Mouse (Mus musculus) bone marrow, adult 2 months (tissue): ENCODE data around the gene Zfp408. TPM values are rescaled to one million over a fixed set of nuclear protein-coding genes. Genes with fewer than 3 reads are reported as not detected.

Source experiments
- H3K27ac ChIP-seq: fragments of 200-500 bp; 2 replicates; pipeline ENCODE4 v1.5.1; 2012; ENCODE audit warnings: low read depth, mild to moderate bottlenecking, control low read depth, inconsistent platforms, low read length; ENCODE audit not compliant: control insufficient read depth, poor library complexity, insufficient read depth
- H3K4me1 ChIP-seq: fragments of 200-500 bp; 2 replicates; pipeline ENCODE4 v1.6.1; 2011; ENCODE audit warnings: low read length; ENCODE audit not compliant: control insufficient read depth, insufficient read depth
- H3K4me3 ChIP-seq: fragments of 200-500 bp; replicated peaks from 2 replicates; pipeline ENCODE3; 2011; ENCODE audit warnings: mild to moderate bottlenecking, low read depth, low read length, control low read depth; ENCODE audit not compliant: control insufficient read depth
- CTCF ChIP-seq: fragments of 200-500 bp; IDR thresholded peaks from 2 replicates; pipeline ENCODE4 v1.5.1; 2011; ENCODE audit warnings: low read length, control low read depth; ENCODE audit not compliant: control insufficient read depth, insufficient read depth
- POLR2A ChIP-seq: fragments of 200-500 bp; IDR thresholded peaks from 2 replicates; pipeline ENCODE4 v1.6.1; 2011; ENCODE audit warnings: low read depth, mild to moderate bottlenecking, control low read depth, low read length, borderline replicate concordance; ENCODE audit not compliant: control insufficient read depth
- WGBS: fragments of 180-500 bp; shearing (Covaris S2); methylation state at CpG from one replicate; pipeline ENCODE4 v1.1.7; 2018; 5-methylcytosine and 5-hydroxymethylcytosine counted together
- polyA plus RNA-seq: library from polyadenylated mRNA; stranded (reverse); fragments of >200 nt; gene quantifications from 2 replicates; pipeline ENCODE4 v1.2.4, GENCODE M21; 2011; ENCODE audit warnings: low replicate concordance; ENCODE audit not compliant: missing spikeins, insufficient read depth, insufficient read length

Zfp408 gene
- polyA plus RNA-seq, 1 experiment, result 6.9 TPM

GRCm38 (mm10) chr2:91645811-91646210 is 3.8 kb downstream of the Zfp408 start:
- 45% methylated on average over 11 of the region's 11 CpGs for WGBS
- Histone ChIP-seq H3K4me3 (no peak overlapping the region), H3K4me1 (peaks cover 4% of the 10 kb centered on the region; the same call in 1 of the 2 replicates)

GRCm38 (mm10) chr2:91645354-91645753 is 4.2 kb downstream of the Zfp408 start:
- TF ChIP-seq POLR2A (no peak), CTCF (no peak)
- 90% methylated on average over 15 of the region's 15 CpGs for WGBS
- peak overlapping the region; percentile 66 for H3K27ac ChIP-seq
- no peak overlapping the region for H3K4me3 ChIP-seq
- H3K4me1 ChIP-seq, result peaks cover 4% of the 10 kb centered on the region; the same call in 1 of the 2 replicates

More at GRCm38 (mm10) chr2:91645811-91646210, 3.8 kb downstream of the Zfp408 start:
- TF ChIP-seq CTCF (no peak), POLR2A (no peak)
- H3K27ac ChIP-seq, result peak overlapping the region; percentile 66

- no peak overlapping the region for H3K4me3 ChIP-seq
- H3K27ac ChIP-seq, result no peak overlapping the region
- TF ChIP-seq POLR2A (no peak), CTCF (no peak)
- peaks cover 4% of the 10 kb centered on the region; the same call in 1 of the 2 replicates for H3K4me1 ChIP-seq
- 93% methylated on average over 11 of the region's 11 CpGs for WGBS
Measured at GRCm38 (mm10) chr2:91644021-91644420, 5.6 kb downstream of the Zfp408 start.

- TF ChIP-seq CTCF (no peak), POLR2A (no peak)
- no peak overlapping the region for H3K4me3 ChIP-seq
- H3K27ac ChIP-seq, result no peak overlapping the region
- H3K4me1 ChIP-seq, result peaks cover 4% of the 10 kb centered on the region; the same call in 1 of the 2 replicates
- WGBS, result 73% methylated on average over 2 of the region's 2 CpGs
Measured at GRCm38 (mm10) chr2:91642825-91643415, 6.7 kb downstream of the Zfp408 start.

GRCm38 (mm10) chr2:91638931-91639330 is 10.7 kb downstream of the Zfp408 start:
- Histone ChIP-seq H3K4me1 (peaks cover 4% of the 10 kb centered on the region; the same call in 1 of the 2 replicates), H3K27ac (no peak overlapping the region), H3K4me3 (no peak overlapping the region)
- no peak for TF ChIP-seq POLR2A
- TF ChIP-seq CTCF, result no peak
- WGBS, result 75% methylated on average over 6 of the region's 6 CpGs

GRCm38 (mm10) chr2:91636727-91637338 is 12.8 kb downstream of the Zfp408 start:
- H3K27ac ChIP-seq, result no peak overlapping the region
- WGBS, result 82% methylated on average over 5 of the region's 5 CpGs
- no peak overlapping the region for H3K4me3 ChIP-seq
- H3K4me1 ChIP-seq, result no peaks in the 10 kb centered on the region; the same call in 1 of the 2 replicates
- TF ChIP-seq POLR2A (no peak), CTCF (no peak)

GRCm38 (mm10) chr2:91636229-91636628 is 13.4 kb downstream of the Zfp408 start, which contains the start of gene F2:
TSS of gene F2 (minus strand) at chr2:91636414.
- Histone ChIP-seq H3K27ac (no peak within 1 kb of the TSS), H3K4me1 (no peaks in the 10 kb centered on the region; the same call in 1 of the 2 replicates), H3K4me3 (no peak within 1 kb of the TSS)
- 83% methylated on average over 8 of the region's 8 CpGs for WGBS
- no peak for TF ChIP-seq CTCF
- TF ChIP-seq POLR2A, result no peak

GRCm38 (mm10) chr2:91635486-91635885 is 14.1 kb downstream of the Zfp408 start:
- H3K4me3 ChIP-seq, result no peak overlapping the region
- TF ChIP-seq POLR2A, result no peak
- no peak for TF ChIP-seq CTCF
- H3K27ac ChIP-seq, result no peak overlapping the region
- H3K4me1 ChIP-seq, result no peaks in the 10 kb centered on the region; the same call in 1 of the 2 replicates
- 78% methylated on average over 11 of the region's 11 CpGs for WGBS
